Mouse (Mus musculus): ENCODE measurements around the gene P2ry12. TPM values are rescaled to one million over a fixed set of nuclear protein-coding genes. Genes with fewer than 3 reads are reported as not detected.

Gene P2ry12
- polyA plus RNA-seq, 1 experiment from 2014 or later = 0.63 TPM

DNA sequence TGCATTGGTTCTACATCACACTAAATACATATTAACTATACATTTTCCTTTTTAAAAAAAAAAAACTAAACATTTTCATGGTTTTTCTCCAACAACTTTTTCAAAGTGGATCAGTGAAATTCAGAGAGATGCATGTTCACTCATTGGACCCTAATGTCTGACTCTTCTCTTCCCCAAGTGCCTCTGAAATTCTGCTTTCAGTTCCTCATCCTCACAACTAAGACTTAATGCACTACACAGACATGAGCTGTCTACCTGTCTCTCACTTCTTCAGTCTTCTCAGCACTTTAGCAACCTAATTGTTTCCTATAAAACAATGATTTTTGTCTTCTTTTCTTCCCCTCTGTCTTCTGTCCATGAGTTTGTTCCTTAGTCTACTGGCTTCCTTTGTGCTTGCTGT lies 37.3 kb downstream of the P2ry12 start:
- 0 out of 2 replicates have a peak, but pooled peaks cover 2% of the 10 kb centered on the region for H3K4me1 ChIP-seq
- H3K36me3 ChIP-seq (replicated peaks) = no peaks in the 10 kb centered on the region
- no peak for DNase-seq (ENCODE audit: extremely low spot score, low spot score)
- H3K4me3 ChIP-seq = no peak overlapping the region
- no peak overlapping the region for H3K27ac ChIP-seq
- H3K27me3 ChIP-seq (ENCODE audit: poor library complexity, severe bottlenecking) = no peaks in the 10 kb centered on the region
- H3K9me3 ChIP-seq = no peaks in the 10 kb centered on the region

DNA sequence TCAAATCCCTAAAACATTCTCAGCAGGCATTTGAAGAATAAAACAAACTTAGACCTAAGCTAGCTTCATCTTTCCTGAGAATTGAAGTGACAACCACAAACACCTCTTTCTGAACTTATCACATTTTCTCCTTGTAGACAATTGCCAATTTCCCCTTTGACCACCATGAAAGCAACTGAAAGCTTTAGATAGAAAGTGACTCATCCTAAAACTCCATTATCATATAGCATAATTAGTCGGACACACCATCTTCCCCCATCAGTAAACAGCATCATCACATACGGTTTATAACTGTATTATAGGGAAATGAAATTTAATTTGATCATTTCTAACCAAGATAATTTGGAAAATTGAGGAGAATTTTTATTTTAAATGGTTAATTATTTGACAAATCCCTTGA lies 40.4 kb downstream of the P2ry12 start:
- H3K9me3 ChIP-seq = no peaks in the 10 kb centered on the region
- H3K27me3 ChIP-seq (ENCODE audit: poor library complexity, severe bottlenecking) = no peaks in the 10 kb centered on the region
- no peaks in the 10 kb centered on the region for H3K4me1 ChIP-seq
- no peak for DNase-seq (ENCODE audit: extremely low spot score, low spot score)
- WGBS = 98% methylated on average over 2 of the region's 2 CpGs
- no peak overlapping the region for H3K4me3 ChIP-seq
- H3K27ac ChIP-seq = no peak overlapping the region
- no peaks in the 10 kb centered on the region for H3K36me3 ChIP-seq (replicated peaks)

DNA sequence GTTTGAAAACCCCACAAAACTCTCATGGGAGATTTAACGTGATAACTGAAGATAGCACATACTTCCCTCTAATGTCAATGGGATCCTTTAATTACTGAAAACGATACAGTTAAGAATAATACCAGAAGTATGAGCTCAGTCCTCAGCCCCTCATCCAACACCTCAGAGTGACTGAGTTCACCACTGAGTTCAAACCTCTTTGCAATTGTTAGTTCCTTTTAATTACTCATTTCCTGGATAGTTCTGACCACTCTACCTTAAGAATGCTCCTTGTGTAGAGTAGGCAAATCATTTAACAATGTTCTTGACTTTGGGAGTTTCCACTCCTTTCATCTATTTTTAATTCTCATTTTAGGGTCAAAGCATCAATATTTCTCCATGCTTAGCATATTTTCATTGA lies 43.3 kb downstream of the P2ry12 start:
- H3K27ac ChIP-seq = no peak overlapping the region
- H3K9me3 ChIP-seq = no peaks in the 10 kb centered on the region
- WGBS = 96% methylated on average over 2 of the region's 2 CpGs
- no peaks in the 10 kb centered on the region for H3K27me3 ChIP-seq (ENCODE audit: poor library complexity, severe bottlenecking)
- DNase-seq (ENCODE audit: extremely low spot score, low spot score) = no peak
- H3K4me1 ChIP-seq = no peaks in the 10 kb centered on the region
- H3K4me3 ChIP-seq = no peak overlapping the region
- H3K36me3 ChIP-seq (replicated peaks) = no peaks in the 10 kb centered on the region

DNA sequence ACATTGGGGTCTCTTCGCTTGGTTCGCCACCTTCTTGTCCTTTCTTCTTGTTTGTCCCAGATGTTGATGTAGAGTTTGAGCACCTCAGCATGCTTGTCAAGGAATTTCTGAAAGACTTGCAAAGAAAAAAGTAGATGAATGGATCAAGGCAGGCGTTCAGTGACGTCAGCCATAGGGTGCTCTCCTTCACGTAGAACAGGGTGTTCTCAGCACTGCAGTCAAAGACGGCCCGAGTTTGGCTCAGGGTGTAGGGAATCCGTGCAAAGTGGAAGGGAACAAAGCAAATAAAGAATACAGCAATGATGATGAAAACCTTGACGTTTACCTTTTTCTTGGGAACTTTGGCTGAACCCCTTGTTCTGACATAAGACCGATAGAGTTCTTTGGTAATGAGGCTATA lies 45.5 kb downstream of the P2ry12 start:
- H3K36me3 ChIP-seq (replicated peaks) = no peaks in the 10 kb centered on the region
- no peak overlapping the region for H3K27ac ChIP-seq
- DNase-seq (ENCODE audit: extremely low spot score, low spot score) = no peak
- no peaks in the 10 kb centered on the region for H3K4me1 ChIP-seq
- H3K27me3 ChIP-seq (ENCODE audit: poor library complexity, severe bottlenecking) = no peaks in the 10 kb centered on the region
- 95% methylated on average over 10 of the region's 10 CpGs for WGBS
- no peaks in the 10 kb centered on the region for H3K9me3 ChIP-seq
- H3K4me3 ChIP-seq = no peak overlapping the region

DNA sequence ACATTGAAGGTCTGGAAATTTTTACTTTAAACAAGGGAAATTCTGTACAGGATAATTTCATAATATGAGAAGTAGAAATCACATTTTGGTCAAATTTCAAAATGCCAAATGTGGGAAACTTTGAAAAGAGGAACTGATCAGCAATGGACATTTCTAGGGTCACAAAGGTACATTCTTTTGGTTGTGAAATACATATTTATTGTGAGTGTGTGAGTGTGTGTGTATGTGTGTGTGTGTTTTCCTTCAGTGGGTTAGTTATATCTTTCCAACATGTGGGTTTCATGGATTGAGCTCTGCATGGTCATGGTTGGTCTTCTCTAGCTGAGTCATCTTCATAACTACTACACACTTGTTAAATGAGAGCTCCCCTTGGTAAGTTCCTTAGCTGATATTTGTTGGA lies 50.3 kb downstream of the P2ry12 start:
- no peak overlapping the region for H3K4me3 ChIP-seq
- no peaks in the 10 kb centered on the region for H3K9me3 ChIP-seq
- no peaks in the 10 kb centered on the region for H3K27me3 ChIP-seq (ENCODE audit: poor library complexity, severe bottlenecking)
- H3K36me3 ChIP-seq (replicated peaks) = no peaks in the 10 kb centered on the region
- H3K4me1 ChIP-seq = 0 out of 2 replicates have a peak, but pooled peaks cover 3% of the 10 kb centered on the region
- no peak overlapping the region for H3K27ac ChIP-seq
- DNase-seq (ENCODE audit: extremely low spot score, low spot score) = no peak

DNA sequence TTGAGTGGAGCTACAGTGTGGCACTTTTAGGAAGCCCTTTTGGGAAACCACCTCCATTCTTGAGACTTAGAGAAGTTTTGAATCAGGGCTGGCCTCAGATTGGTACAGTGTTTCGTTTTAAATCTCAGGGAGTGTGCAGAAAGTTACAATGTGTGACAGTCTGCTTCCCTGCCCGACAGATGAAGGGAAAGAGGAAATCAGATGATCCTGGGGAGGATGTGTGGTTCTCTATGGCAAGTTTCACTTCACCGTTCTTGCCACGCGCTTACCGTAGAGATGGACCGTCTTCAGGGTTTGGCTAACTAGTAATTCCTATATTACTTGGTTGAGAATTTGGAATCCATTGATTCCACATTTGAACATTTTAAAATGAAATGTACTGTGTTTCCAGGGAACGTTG lies 50.9 kb downstream of the P2ry12 start:
- H3K27ac ChIP-seq = no peak overlapping the region
- no peaks in the 10 kb centered on the region for H3K36me3 ChIP-seq (replicated peaks)
- 90% methylated on average over 8 of the region's 8 CpGs for WGBS
- 0 out of 2 replicates have a peak, but pooled peaks cover 3% of the 10 kb centered on the region for H3K4me1 ChIP-seq
- DNase-seq (ENCODE audit: extremely low spot score, low spot score) = no peak
- H3K9me3 ChIP-seq = no peaks in the 10 kb centered on the region
- no peaks in the 10 kb centered on the region for H3K27me3 ChIP-seq (ENCODE audit: poor library complexity, severe bottlenecking)
- H3K4me3 ChIP-seq = no peak overlapping the region

DNA sequence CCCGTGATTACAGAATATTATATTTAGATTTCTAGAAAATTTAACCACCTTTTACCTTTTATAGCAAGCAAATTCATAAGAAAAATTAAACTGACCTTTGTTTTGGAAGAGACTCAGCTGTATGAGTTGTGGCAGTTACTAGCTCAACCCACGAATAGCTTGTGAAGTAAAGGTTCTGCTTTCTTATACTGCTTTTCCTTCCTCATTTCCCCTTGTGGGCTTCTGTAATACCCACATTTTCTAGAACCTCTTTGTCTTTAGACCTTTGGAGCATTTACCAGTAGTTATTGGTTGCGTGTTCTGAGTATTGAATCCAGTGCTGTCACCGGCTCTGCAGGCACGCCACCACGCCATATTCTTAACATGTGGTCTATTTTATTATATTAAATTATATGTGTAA lies 51.9 kb downstream of the P2ry12 start, which contains the start of gene P2ry13:
Gene P2ry13, minus strand, starts transcription at position 156 of the 400 bp plus-strand sequence.
- H3K27me3 ChIP-seq (ENCODE audit: poor library complexity, severe bottlenecking) = no peaks in the 10 kb centered on the region
- 0 out of 2 replicates have a peak, but pooled peaks cover 3% of the 10 kb centered on the region for H3K4me1 ChIP-seq
- no peak for DNase-seq (ENCODE audit: extremely low spot score, low spot score)
- no peaks in the 10 kb centered on the region for H3K36me3 ChIP-seq (replicated peaks)
- WGBS = 92% methylated on average over 6 of the region's 6 CpGs
- H3K27ac ChIP-seq = no peak within 1 kb of the TSS
- no peaks in the 10 kb centered on the region for H3K9me3 ChIP-seq
- no peak within 1 kb of the TSS for H3K4me3 ChIP-seq

DNA sequence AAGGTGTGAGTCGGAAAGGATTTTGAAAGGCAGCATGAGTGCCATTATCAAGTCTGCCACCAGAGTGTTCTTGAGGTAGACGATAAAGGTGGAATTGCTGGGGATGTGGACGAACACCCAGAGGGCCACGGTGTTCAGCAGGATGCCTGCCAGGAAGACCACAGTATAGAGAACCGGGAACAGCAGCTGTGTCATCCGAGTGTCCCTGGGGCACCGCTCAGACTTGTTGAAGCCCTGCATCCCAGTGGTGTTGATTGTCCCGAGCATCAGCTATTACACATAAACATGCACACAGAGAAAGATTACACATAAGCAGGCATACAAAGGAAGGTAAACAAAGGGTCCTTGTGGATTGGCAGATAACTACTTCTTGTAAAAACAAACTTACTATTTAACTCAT lies 52.6 kb downstream of the P2ry12 start:
- Histone ChIP-seq H3K27ac (no peak overlapping the region), H3K4me1 (0 out of 2 replicates have a peak, but pooled peaks cover 3% of the 10 kb centered on the region), H3K27me3 (ENCODE audit: poor library complexity, severe bottlenecking) (no peaks in the 10 kb centered on the region), H3K36me3 (replicated peaks) (no peaks in the 10 kb centered on the region), H3K4me3 (no peak overlapping the region), H3K9me3 (no peaks in the 10 kb centered on the region)
- DNase-seq (ENCODE audit: extremely low spot score, low spot score) = no peak
- WGBS = 82% methylated on average over 8 of the region's 8 CpGs

DNA sequence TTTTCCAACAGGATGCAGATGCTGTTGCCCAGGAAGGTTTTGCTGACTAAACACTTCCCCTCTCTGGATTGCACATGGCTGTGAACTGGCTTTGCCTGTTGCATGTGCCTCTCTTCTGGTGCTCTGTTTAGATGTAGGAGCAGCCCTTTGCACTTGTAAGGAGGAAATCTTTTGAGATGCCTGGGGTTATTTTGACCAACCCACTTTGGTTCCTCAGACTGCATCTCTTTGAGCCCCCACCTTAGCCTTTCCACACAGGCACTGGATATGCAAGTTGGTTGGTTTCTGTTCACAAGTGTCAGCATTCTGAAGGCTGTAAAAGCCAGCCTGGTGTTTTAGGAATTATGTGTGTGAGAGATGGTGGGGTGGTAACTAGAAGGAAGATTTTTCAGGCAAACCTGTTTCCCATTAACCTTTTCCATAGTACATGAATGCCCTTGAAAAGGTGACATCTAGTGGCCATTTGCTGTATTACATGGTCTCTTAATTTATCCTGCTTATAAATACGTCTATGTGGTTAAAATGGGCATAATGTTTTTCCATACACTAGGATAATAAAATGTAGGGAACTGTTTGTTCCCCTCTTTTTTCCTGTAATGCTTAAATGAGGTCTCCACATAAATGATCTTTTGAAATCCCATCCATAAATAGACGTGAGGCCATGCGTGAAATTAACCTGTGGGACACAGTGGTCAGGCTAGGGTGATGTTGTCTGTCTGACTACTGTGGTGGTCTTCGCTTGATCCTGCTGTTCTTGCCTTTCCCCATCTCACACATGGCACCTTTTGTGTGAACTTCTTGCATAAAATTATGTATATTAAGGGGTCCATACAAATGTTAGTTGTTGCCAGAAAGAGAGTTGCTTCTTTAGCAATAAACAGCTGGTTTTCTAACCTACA lies 53.8 kb downstream of the P2ry12 start:
- Histone ChIP-seq H3K27ac (no peak overlapping the region), H3K36me3 (replicated peaks) (no peaks in the 10 kb centered on the region), H3K9me3 (no peaks in the 10 kb centered on the region), H3K4me3 (no peak overlapping the region), H3K27me3 (ENCODE audit: poor library complexity, severe bottlenecking) (no peaks in the 10 kb centered on the region), H3K4me1 (0 out of 2 replicates have a peak, but pooled peaks cover 8% of the 10 kb centered on the region)
- WGBS = 72% methylated on average over 4 of the region's 4 CpGs
- DNase-seq (ENCODE audit: extremely low spot score, low spot score) = no peak

DNA sequence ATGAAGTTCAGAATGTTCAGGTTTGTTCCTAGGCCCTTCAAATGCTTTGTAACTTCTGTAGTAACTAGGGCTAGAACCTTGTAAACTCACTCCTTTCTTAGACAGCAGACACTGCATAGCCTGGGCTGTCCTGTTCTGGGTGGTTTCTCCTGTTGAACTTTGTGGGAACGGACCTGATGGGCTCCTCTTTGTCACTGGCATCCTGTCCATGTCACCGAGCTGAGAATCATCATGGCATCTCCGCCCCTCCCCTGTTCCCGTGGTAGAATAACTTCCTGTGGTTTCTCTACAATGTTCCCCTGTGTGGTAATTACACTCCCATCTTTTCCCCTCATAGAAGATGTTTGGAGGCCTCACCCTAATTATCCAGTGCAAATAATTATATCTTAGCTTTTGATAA lies 56.7 kb downstream of the P2ry12 start:
- no peak overlapping the region for H3K4me3 ChIP-seq
- no peaks in the 10 kb centered on the region for H3K36me3 ChIP-seq (replicated peaks)
- no peak for DNase-seq (ENCODE audit: extremely low spot score, low spot score)
- no peak overlapping the region for H3K27ac ChIP-seq
- no peaks in the 10 kb centered on the region for H3K9me3 ChIP-seq
- 0 out of 2 replicates have a peak, but pooled peaks cover 8% of the 10 kb centered on the region for H3K4me1 ChIP-seq
- 83% methylated on average over 4 of the region's 4 CpGs for WGBS
- H3K27me3 ChIP-seq (ENCODE audit: poor library complexity, severe bottlenecking) = no peaks in the 10 kb centered on the region

DNA sequence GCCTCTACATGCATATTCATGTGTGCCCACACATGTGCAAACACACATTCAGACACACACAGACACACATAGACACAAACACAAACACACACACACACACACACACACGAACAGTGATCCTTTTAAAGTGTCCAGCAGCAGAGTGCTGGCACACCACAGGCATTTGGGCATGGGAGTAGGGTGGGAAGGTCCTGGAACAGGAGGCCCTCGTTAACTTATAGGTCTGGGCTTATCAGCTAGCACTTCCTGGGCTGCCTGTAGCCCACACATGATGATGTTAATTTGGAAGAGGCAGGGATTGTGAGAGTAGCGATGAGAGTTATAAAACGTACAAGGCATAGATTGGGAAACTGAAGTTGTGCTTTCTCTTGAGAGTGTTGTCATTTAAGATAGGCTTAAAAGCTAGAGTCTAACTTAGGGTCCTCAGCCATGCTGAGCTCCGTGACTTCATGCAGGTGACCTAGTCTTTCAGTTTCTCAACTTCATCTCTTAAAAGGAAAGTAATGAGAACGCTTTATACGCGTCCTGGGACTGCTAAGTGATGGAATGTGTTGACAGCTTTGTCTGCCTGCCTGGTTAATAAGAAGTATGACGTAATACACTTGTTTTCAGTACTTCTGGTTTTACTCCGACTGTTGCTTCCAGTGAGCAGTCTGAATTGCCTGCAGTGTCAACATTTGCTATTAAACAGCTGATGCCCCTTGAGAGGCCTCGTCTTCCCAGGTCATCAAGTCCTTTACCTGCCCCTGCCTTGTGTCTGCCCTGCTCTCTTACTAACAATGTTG lies 57.8 kb downstream of the P2ry12 start:
- 85% methylated on average over 11 of the region's 11 CpGs for WGBS
- DNase-seq (ENCODE audit: extremely low spot score, low spot score) = no peak
- Histone ChIP-seq H3K4me3 (no peak overlapping the region), H3K4me1 (0 out of 2 replicates have a peak, but pooled peaks cover 8% of the 10 kb centered on the region), H3K36me3 (replicated peaks) (no peaks in the 10 kb centered on the region), H3K9me3 (no peaks in the 10 kb centered on the region), H3K27ac (no peak overlapping the region), H3K27me3 (ENCODE audit: poor library complexity, severe bottlenecking) (no peaks in the 10 kb centered on the region)

DNA sequence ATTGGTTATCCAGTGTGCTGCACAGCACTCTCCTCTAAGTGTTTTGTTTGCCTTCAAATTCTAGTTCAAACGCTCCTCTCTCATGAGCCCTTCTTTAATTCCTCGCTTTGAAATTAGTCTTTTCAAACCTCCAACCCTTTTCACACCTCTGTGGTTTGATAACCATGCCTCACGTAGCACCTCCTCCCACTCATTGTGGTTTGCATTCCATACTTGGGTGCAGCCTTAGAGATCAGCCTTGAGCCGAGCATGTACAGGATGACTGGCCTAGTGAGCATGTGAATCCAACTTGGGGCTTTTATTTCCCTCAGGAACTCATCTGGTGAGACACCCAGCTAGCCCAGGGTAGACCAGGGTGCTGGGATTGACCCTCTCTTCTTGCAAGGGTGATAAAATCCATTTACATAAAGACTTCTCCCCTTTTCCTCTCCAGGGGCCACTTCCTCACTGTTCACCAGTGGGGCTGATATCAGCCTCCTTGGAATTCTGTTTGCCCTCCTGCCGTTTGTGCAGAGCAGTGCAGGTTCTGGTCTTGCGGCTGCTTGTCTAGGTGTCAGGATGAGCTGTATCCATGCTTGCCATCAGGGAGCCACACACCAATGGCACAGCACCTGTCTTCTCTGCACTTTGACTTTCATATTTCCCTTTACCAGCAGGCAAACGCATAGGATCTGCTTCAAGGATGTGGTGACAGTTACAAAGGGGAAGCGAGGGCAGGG lies 58.7 kb downstream of the P2ry12 start:
- Histone ChIP-seq H3K27ac (no peak overlapping the region), H3K9me3 (no peaks in the 10 kb centered on the region), H3K27me3 (ENCODE audit: poor library complexity, severe bottlenecking) (no peaks in the 10 kb centered on the region), H3K4me1 (0 out of 2 replicates have a peak, but pooled peaks cover 8% of the 10 kb centered on the region), H3K4me3 (no peak overlapping the region), H3K36me3 (replicated peaks) (no peaks in the 10 kb centered on the region)
- 87% methylated on average over 8 of the region's 8 CpGs for WGBS
- no peak for DNase-seq (ENCODE audit: extremely low spot score, low spot score)
